Mouse (Mus musculus) adrenal gland (tissue): ENCODE measurements around the gene Etl4.

ENCODE experiments used
- intact Hi-C: fragments of 180-260 bp; cut with DNase I; formaldehyde crosslinking; loops from one replicate; pipeline ENCODE4 v1.15.1; 2025

Gene Etl4

DNA sequence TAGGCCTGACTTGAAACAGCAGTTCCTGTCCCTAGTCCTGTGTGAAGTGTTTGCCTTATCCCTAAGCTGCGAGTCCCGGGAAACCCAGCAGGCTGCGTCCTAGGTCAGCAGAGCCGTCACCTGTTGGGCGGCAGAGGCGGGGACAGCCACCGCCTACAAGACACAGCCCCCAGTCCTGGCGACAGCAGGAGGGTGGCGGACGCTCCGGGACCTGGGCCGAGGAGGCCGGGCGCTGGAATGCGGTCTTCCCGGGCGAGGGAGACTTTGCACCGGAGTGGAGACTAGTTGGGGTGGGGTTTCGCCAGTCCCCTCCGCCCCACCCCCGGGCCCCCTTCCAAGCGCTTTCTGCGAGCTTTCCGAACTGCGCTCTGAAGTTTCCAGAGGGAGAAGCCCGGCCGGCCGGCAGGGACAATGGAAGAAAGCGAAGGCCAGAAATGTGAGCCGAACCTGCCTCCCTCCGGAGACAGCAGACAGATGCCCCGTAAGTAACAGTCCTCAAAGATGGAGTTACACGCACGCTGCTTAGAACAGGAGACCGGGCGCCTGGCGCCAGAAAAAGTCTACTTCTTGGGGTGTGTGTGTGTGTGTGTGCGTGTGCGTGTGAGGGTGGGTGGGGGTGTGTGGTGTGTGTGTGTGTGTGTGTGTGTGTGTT is 610.0 kb downstream of the Etl4 start:
- intact Hi-C loops = loop anchor here (5.0 to 10.0 kb wide), 2 partner anchors 143 to 255 kb away; no protein-coding TSS in a partner anchor

DNA sequence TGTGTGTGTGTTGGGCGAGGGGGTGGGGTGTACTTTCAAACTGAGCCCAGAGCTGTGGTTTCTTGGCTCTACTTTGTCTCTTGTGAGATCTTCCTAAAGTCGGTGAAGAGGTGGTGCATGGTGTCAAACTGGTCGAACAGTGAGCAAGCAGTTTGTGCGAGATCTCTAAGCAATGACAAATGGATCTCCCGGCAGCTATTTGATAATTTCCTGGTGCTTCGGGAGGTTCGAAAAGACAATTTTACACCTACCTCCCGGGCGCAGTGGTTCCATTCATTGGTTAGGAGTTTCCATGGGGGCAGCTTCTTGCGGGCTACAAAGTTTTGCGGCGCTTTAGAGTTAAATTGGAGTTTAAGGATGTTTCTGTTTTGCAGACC is 610.5 kb downstream of the Etl4 start:
- intact Hi-C loops = loop anchor here (5.0 kb wide), 1 partner anchor 142 kb away; no protein-coding TSS in a partner anchor

DNA sequence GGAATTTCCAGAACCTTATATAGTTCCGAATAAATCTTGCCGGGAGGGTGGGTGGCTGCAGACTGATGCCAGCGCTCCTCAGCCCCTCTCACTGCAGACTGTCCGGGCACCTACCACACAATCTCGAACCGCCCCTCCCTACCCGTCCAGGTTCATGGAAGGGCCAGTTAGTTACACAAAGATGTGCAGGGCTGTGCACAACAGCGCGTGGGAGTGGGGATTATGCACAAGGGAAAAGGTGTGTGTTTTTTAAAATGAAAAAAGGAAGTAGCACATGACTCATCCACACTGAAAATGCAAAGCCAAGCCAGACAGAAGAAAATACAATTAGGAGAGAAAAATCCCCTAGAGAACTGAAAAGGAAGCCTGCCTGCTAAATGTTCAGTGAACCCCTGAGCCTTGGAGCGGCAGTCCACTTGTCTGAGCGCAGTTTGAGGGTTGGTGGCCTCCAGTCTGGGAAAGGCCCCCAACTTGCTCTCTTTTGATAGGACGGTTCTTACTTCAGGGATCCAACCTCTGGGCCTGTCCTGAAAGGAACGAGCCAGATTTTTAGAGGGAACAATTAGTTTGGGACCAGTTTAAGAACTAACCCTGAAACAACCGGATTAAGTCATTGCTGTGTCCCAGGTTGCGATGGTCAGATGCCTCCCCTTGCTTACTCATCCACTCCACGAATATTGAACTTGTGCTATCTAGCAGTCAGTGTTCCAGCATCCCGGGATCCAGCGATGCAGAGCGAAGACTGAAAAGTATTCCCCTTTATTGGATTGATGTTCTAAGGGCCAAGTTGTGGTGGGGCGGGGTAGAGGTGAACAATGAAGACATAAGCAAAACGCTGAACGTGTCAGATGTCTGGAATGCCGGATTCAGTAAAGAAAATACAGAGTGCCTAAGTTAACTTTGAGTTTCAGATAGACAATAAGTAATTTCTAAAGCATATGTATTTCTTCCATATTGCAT is 611.3 kb downstream of the Etl4 start:
- intact Hi-C loops = loop anchor here (5.0 kb wide), 1 partner anchor 141 kb away; no protein-coding TSS in a partner anchor

DNA sequence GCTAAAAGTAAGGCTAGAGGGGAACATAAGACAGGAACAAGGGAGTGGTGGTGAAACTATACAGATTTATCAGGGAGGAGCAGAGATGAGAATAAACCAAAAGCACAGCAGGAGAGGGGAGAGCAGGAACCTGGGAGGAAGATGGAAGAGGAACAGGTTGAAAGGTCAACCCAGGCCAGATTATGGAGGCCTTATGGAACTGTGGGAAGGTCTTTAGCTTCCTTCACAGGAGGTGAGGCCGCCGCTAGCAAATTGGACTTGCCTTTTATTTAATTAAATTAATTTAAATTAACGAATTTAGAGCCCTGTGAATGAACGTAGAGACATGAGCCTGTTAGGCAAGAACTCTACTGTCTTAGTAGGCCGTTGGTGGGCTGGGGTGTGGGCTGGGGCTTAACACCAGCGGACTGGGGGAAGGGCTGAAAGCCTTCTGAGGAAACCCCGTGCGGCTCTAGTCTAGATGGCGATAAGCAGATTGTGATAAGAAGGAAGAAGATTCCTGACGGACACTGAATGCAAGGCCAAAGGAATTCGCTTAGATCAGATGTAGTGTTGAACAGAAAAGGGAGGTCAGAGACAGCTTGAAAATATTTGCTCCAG is 612.2 kb downstream of the Etl4 start:
- intact Hi-C loops = loop anchor here (5.0 kb wide), 1 partner anchor 141 kb away; no protein-coding TSS in a partner anchor

DNA sequence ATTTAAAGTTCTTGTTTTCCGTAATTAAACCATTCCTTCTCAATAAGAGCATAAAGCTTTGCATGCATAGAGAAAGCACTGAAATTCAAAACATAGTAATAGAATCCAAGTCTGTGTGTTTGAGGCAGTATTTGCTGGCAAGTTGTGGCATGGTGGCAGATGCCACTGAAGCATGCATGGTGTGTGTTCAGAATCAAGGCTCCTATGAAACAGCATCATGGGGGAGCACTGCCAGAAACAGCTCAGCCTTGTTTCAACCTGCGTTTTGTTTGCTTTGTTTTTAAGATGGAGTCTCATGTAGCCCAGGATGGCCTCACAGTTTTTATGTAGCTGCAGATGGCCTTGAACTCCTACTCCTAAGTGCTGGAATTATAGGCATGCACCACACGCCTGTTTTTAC is 614.1 kb downstream of the Etl4 start:
- intact Hi-C loops = loop anchor here (5.0 kb wide), 1 partner anchor 139 kb away; no protein-coding TSS in a partner anchor

DNA sequence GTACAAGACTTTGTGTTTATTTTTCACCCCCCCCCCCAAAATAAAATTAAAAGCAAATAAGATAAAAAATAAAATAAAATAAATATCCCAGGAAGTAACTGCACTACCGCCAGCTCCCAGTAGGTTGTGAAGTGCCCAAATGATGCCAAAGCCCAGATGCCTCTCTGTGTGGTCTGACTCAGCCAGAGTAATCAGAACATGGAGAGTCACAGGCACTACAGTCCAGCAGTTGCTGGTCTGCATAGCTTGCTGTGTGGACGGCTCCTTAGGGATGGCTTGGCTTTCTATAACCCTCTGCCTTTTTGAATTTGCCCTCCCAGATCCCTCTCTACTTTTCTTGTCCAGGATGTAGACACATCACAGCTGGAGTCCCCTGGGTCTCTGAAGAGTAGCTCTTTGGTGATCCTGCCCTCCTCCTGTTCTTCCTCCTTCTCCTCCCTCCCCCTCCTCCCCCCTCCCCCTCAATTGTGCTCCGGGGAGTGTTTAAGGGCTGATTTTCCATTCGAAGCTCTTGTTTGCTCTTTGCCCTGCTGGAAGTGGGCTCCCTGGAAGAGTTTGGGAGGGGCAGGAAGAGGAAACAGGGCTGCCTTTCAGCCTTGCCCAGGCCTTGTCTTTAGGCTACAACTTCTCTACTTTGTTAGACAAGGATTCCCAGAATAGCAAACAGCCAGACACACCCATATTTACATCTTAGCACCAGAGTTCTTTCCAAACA is 616.5 kb downstream of the Etl4 start:
- intact Hi-C loops = no loop called here

DNA sequence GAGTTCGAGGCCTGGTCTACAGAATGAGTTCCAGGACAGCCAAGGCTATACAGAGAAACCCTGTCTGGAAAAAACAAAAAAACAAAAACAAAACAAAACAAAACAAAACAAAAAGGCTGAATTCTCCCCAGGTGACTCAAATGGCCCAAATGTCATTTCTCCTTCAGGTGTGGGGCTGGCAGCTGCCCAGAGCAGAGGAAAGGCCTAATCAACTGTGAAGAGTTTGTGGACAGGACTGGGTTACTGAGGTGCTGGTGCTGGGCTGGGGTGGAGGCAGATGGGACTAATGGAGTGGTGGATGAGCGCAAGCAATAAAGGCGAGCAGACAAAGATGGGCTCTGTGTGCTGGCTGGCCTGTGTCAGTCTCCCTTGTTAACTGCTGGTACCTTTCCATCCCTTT is 617.3 kb downstream of the Etl4 start:
- intact Hi-C loops = no loop called here

DNA sequence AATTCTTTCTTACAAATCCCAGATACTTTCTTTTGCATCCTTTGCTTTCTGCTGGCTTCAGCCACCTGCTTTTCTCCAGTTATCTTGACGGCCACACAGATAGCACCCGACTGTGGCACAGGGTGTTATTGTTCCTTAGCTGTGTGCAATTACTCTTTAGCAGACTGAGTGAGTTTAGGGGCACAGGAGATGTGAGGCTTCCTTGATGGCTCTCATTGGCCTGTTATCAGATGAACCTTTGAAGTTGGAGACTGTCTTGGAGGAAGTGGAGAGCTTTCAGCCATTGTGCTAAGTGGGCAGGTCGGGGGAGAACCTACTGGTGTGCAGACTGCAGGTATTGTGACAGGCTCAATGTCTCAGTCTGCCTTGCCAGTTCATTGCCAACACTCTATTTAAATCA is 623.0 kb downstream of the Etl4 start:
- intact Hi-C loops = no loop called here

DNA sequence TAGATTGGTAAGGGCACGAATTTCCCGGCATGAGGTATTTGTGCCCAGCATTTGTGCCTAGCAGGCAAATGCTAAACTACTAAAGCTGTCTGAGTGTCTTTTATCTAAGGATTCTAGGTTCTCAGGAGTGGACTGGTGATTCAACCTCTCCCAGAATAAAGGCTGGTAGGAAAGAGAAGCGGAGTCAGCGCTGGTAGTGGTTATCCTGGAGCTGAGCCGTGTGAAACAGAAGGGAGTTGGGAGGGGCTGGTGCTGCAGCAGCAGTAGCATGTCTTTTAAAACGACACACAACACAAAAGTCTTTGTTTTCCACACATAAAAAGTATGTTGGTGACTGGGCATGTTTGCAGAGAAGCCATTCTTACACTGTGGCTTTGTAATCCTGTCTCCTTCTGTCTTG is 628.2 kb downstream of the Etl4 start:
- intact Hi-C loops = no loop called here

DNA sequence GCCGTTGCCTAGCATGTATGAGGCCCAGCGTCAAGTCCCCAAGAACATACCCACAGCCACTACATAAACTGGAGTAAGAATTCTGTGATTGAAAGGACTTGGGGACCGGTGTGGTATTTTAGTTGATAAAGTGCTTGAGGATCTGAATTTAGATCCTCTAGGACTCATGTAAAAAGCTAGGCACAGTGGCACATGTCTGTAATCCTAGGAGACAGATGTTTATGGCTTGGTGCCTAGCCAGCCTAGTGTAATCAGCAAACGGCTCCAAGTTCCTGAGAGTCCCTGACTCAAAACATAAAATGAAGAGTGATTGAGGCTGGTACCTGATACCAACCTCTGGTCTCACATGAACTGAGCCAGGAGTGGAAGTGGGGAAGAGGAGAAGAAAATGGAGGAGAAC is 629.3 kb downstream of the Etl4 start:
- intact Hi-C loops = no loop called here

DNA sequence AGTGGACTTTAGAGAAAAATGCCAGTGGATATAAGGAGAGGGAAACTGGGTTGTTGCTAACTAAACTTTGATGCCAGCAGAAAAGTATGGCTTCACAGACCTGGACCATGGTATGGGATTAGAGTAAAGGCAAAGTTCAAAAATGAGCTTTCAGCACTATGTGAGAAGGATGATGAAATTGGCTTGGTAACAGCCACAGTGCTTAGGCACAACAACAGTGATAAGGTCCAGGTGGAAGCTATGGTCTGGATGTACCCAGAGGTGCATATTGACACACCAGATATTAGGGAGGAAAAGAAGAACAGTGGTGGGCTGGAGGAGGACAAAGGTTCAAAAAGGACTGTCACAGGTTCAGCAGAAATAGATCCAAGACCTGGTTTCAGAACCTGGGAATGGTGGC is 631.7 kb downstream of the Etl4 start:
- intact Hi-C loops = no loop called here

DNA sequence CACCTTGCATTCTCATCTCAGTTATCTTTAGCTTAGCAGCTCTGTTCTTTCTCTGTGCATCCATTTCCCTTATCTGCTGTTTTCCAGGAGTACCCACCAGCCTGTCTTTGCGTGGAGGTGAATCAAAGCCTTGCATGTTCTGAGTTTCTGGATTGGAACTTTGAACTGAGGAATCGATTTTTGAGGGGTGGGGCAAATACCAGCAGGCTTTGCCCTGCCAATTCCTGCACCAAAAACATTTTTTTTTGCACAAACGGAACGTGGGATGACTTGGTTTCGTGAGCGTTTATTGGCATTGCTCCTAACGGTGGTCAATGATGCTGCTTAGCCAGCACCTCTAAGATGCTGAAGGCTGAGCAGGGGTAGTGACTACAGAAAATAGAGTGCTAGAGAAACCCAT is 632.7 kb downstream of the Etl4 start:
- intact Hi-C loops = no loop called here

DNA sequence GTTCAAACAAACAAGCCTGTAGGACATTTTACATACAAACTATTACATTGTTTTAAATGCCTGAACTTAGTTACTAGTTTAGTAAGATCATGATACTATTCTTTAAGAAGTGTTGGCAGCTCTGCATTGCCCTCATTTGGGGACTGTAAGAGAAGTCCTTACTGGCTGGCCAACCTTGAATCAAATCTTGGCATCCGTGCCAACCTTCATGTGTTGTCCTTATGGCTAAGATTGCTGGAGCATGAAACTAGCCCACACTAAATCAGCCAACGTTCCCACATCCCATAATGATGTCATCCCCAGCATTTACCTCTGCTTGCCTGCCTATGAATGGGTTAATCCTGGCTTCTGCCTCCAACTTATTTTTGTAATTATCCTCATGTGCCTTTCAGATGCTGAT is 636.0 kb downstream of the Etl4 start:
- intact Hi-C loops = no loop called here

DNA sequence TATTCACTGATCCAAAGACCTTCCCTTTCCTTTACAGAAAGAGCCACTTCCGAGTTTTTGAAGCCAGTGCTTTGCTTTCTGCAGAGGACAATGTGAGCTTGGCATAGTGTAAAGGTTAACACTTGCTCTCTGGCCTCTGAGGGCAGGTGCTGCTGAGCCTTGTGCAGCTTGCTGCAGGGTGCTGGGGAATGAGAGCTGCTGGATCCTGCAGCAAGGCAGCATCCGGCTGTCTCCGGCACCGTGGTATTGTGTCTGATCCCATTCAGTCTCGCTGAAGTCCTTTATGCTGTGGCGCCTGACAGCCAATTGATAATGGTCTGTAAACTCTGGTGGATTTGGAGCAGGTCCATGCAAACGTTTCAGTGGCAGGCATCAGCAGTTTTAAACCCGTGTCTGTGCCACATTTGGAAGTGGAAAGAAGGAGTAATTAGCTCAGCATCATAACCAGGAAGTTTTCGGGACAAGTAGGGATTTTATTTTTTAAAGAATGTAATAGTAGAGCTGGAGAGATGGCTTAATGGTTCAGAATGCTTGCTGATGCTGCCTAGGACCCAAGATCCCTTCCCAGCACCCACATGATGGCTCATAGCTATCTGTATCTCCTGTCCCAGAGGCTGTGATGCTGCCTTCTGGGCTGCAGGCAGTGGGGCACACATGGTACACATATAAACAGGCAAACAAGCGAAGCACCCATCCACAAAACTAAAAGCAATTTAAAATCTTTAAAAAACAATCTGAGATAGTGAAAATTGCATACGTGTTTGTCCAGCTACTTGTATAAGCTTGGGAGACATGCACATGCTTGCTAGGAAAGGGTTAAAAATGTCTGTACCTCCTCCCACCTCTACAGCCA is 637.1 kb downstream of the Etl4 start:
- intact Hi-C loops = no loop called here

DNA sequence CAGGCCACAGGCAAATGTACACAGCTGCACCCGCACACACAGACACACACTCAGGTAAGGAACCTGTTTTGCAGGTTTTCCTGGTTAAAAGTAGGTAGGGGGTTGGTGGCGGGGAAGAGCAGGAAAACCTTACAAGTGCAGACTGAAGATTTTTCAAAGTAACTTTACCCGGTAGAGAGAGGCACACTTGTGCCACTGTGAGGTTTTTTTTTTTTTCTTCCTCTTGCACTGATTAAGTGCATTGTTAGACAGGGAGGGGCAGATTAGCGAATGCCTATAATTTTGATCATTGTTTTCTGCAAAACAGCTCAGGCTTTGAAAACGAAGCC is 637.7 kb downstream of the Etl4 start:
- intact Hi-C loops = no loop called here

DNA sequence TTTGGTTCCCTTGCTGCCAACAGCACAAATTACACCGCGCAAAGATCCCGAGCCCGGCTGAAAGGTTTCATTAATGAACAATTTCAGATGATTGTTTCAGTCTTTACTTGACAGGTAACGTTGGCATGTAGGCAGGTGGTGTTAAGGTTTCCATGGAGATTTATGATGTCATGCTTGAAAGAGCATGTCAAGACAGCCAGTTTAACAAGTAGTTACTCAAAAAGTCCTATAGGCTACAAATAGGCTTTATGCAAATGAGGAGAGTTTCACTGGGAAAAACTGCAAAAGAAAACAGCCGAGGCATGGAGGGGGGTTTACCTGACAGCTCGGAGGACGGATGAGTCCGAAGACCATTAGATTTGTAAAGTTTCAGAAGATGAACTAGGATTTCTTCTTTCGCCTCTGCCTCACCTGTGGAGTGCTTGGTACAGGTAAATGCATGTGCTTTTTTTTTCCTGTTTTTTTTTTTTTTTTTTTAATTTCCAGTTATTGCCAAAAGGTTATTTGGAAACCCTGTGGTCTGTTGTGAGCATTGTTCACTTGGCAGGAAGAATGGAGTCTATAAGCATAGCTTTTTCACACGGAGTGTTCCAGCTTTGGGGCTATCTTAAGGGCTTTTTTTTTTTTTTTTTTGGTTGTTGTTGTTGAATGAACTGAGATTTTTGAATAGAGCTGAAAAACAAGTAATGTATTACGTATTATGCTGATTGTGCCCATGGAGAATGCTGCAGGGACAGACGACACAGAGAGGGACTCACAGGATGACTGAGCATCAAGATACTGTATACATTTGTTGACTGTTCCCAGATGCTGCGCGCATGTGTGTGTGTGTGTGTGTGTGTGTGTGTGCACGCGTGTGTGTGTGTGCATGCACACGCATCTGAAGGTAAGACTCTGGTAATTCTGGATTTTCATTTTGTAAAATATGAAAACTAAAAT is 638.4 kb downstream of the Etl4 start:
- intact Hi-C loops = no loop called here

DNA sequence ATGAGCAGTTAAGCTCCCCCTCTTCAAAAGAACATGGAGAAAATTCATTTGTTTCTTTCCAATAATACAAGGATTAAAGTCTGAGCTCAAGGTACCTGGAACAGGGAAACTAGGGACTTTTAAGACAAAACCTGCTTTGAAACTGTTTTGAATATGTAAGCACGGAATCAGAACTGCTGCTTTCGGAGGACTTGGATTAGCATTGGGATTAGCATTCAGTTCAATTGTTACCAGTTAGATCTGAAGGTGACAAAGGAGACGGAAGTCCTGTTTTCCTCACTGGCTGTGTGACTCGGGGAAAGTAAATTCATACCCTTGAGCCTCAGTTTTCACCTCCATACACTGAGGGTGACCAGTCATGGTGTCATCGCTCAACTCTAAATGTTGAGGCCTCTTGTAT is 639.5 kb downstream of the Etl4 start:
- intact Hi-C loops = no loop called here

DNA sequence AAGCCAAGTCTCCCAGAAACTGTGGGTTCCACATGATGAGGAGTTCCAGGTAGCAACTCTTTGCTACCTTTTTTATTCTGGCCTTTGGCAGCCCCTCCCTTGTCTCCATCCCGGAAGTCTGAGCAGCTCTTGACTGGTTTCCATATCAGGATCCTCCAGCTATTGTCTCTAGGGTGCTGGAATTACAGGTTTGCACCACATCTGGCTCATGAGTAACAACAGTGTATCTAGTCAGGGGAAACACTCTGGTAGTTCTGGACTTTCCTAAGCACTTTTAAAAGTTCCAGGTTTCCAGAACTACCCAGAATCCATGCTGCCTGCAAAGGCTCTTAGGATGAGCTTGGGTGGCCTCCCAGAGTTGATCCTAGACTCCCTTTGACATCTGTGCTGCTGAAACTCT is 640.4 kb downstream of the Etl4 start:
- intact Hi-C loops = no loop called here

DNA sequence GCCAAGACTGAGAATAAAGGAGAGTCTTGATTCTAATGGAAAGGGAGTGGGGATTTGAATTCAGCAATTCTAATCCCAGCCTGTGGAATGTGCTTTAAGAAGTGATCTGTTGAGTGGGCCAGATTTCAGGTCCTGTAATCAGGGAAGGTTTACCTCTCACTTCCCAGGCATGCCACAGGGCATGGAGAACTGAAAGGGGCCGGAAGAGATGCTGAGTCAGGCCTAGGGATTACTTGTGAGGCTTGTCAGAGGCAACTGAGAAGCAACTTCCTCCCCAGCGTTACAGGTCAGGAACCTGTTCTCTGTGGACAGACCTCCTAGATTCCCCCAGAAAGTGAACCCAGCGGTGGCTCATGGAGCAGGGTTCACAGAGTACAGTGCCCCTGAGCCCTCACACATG is 646.1 kb downstream of the Etl4 start:
- intact Hi-C loops = no loop called here

DNA sequence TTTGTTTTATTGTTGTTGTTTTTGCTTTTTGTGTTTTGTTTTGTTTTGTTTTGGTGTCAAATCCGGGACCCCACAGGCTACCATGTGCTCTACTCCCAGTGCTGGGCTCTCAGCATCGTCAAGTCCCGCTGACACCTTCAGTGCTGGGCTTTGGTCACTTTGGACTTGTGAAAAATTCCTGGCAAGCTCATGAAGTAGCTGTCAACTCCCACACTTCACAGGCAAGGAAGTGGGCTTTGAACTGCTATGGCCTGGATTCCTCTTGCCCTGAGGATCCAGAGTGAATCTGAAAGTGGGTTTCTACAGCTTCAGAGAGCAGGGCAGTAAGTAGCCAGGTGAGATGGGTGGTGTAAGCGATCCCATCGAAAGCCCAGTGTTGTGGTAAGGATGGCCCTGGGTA is 649.5 kb downstream of the Etl4 start:
- intact Hi-C loops = no loop called here
